Comparison of ENCODE assay signal across 13 mouse cellular contexts in genomic region chr15:67305681-67306080, GRCm38 (mm10).
"Had no signal": no experiment of that assay in that cellular context is flagged by ENCODE, and none has a peak within 500 bp of the region (broad histone marks: within the 10 kb centered on the region; RNA-seq: fewer than 3 reads in every experiment).

No protein-coding gene starts in this region.

- H3K9me3 ChIP-seq: limb, embryonic 12.5 days; liver, embryonic 13.5 days; midbrain, embryonic 13.5 days; neural tube, embryonic 15.5 days had no signal

- DNase-seq: kidney, adult 9 months; layer of hippocampus, adult 9-11 months; layer of hippocampus, postnatal 36 days; liver; liver, embryonic 13.5 days; liver, postnatal 0 days; right cerebral cortex, adult 18-20 months; right cerebral cortex, postnatal 25 days; thymus, postnatal 36 days had no signal

- H3K4me2 ChIP-seq: limb, embryonic 12.5 days; liver, embryonic 13.5 days; midbrain, embryonic 13.5 days; neural tube, embryonic 15.5 days had no signal

- H3K9ac ChIP-seq: limb, embryonic 12.5 days; liver, embryonic 13.5 days; liver, postnatal 0 days; midbrain, embryonic 13.5 days; neural tube, embryonic 15.5 days had no signal

- H3K27me3 ChIP-seq: limb, embryonic 12.5 days; liver, embryonic 13.5 days; midbrain, embryonic 13.5 days; neural tube, embryonic 15.5 days had no signal

- H3K36me3 ChIP-seq: limb, embryonic 12.5 days; liver, embryonic 13.5 days; midbrain, embryonic 13.5 days; neural tube, embryonic 15.5 days had no signal

- H3K4me1 ChIP-seq: limb, embryonic 12.5 days; liver, embryonic 13.5 days; midbrain, embryonic 13.5 days; neural tube, embryonic 15.5 days had no signal

- H3K4me3 ChIP-seq: limb, embryonic 12.5 days; liver, embryonic 13.5 days; midbrain, embryonic 13.5 days; neural tube, embryonic 15.5 days had no signal

- ATAC-seq: hindbrain, postnatal 0 days; liver, postnatal 0 days; midbrain, embryonic 13.5 days had no signal

- H3K27ac ChIP-seq: hindbrain, postnatal 0 days; limb, embryonic 12.5 days; liver, embryonic 13.5 days; midbrain, embryonic 13.5 days; neural tube, embryonic 15.5 days had no signal
